Mouse (Mus musculus): ENCODE results near the gene Sost. TPM values are rescaled to one million over a fixed set of nuclear protein-coding genes. Genes with fewer than 3 reads are reported as not detected.

Gene Sost
- total RNA-seq, 4 experiments from 2014 or later, result not detected

DNA sequence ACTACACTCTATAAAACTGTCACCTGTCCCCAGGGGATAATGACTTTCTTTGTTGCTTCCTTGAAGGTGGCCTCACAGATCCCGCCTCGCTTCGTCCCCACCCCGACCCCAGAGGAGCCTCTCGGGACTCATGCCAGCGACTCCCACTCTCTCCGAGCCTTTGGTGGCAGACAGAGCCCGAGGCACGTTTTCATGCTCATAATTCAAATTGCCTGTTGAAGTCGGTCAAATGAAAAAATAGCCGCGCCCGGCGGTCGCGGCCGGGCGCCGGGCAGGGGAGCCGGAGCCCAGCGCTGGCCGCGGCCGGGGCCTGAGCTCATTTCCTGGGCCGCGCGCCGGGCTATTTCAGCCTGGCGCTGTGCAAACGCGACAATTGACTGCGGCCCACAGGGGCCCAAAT is 29.7 kb downstream of the Sost start:
- no peak for DNase-seq

DNA sequence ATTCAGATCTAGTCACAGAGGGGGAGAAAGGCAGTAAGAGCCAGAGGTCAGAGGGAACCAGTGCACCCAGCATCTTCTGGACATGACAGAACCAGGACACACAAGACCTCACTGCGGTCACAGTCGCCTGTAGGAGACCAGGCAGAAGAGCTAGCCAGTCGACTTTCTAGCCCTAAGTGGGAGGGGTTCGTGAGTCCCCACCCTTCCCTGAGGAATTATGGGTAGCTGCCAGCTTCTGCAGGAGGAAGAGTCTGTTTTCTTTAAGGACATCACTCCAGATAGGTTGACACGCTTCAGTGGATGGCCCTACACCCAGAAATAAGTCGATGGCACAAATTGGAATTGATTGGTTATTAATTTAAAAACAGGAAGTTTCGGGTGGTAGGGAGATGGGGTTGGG is 30.4 kb downstream of the Sost start:
- DNase-seq, result no peak

DNA sequence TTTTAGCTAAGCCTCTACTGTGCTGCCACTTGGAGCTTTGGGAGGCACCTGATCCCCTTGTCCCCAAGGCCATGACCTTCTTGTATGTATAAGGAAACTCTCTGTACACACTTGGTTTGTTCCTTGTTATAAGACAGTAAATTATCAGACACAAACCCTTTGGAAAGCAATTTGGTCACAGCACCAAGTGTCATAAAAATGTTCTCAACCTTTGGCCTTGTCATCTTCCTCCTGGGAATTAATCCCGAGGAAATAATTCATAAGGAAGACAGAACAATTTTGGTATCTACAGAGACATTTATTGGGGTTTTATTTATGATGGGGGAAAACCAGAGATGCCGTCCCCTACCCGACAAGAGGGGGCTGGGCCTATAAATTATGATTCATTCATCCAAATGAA is 31.1 kb downstream of the Sost start:
- no peak for DNase-seq

DNA sequence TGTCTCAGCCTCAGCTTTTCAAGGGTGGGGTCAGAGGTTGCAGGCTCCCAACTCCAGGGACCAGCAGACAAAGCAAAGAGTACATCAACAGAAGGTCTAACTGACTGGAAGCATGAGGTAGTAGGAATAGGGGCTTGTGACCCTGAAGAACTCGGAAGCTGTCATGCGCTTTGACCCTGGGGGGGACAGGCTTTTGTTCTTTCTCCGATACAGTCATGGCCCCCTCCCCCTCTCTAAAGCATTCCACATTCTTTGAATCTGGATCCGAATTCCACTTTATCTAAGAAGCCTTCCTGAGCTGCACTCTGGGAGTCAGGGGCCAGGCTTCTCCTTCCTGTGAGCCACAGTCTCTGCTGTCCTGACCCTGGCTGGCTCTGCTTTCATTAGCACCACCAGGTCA is 34.8 kb downstream of the Sost start:
- no peak for DNase-seq

DNA sequence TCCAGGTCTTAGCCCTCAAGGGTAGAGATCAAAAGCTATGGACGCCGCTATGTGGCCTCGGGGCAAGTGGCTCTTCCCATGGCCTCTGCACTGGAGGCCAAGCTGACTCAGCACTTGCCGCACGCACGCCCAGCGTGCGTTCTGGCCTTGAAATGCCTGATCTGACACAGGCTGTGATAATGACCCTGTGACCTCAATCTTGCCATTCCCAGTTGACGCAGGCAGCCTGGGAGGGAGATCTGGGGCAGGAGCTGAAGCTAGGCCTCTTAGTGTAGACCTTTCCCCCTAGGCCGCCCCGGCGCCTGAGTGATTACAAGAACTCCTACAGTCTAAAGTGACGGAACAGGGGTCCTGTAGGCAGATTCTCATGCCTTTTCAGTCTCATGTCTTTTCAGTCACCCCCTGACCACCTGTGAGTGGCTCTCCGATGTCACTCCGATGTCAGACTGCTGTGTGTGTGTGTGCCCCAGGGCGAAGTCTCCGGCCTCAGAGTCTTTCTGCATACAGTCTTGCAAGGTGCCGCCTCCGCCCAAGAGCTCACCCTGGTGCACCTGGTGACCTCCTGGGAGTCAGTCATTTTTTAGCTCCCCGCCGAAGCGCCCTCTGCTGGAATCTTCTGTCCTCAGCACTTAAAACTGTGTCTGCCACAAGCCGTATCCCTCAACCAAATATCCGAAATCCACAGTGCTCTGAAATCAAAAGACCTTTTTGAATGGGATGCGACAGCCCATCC is 38.6 kb downstream of the Sost start:
- peak; percentile 91 for DNase-seq

DNA sequence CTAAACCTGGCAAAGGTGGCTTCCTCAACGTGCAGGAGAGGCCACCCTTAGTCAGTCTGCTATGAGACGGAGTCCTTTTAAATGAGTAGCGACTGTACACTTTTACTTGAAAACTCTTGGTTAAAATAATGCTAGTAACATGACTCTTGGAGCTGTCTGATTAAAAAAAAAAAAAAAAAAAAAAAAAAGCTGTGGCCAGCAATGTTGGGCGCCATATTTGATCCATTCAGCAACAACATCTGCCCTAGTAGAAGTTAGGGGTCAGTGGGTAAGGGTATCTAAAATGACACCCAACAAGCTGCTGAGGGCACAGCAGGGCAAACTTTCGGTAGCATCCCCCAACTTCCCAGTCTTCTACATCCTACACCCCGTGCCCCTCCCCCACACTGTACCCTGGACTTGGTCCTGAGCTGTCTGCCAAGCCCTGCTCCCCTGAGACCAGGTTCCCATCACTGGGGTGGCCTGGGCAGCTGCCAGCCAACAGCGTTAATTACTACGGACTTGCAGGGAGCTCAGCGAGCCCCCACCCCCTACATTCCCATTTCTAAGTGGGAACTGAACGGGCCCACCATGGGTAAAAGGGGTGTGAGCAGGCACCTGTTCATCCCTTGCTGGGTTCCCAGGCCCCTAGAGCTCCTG is 39.7 kb downstream of the Sost start:
- DNase-seq, result no peak

DNA sequence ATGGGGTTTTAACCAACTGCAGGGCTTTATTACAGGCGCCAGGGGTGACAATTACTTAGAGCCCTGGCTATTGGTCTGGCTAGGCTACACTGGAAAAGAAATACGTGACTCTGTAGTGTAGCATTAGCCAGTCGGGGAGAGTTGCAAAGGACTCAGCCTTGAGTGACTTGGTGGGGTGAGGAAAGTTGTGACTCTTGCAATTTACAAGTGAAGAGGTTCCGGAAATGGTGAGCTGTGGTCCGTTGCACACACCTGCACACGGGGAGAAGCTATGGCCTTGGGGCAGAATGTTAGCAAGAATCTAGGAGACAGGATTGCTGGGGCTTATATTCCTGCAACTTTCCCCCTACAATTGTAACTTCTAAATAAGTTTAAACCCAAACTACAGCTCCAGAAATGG is 41.2 kb downstream of the Sost start:
- DNase-seq, result no peak

DNA sequence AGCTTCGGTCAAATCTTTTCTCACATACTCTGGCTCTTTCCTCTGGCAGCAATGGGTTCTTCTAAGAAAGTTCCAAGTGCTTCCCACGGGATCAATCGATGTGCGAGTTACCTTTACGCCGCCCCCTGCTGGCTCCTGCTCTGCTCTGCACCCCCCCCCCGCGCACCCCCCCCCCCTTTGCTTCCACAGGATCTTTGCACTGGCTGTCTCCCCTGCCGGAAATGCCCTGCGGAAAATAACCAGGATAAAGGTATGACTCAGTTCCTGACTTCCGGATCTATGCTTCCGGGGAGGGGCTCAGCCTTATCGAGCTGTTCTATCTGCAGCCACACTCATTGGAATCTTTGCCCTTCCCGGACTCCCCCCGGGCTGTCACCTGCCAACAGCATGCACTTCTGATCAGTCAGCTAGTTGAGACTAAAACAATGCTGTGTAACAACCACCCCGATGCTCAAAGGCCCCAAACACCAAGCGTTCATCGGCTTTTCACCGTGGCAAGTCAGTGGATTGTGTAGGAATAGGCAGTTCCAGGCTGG is 42.3 kb downstream of the Sost start:
- no peak for DNase-seq

DNA sequence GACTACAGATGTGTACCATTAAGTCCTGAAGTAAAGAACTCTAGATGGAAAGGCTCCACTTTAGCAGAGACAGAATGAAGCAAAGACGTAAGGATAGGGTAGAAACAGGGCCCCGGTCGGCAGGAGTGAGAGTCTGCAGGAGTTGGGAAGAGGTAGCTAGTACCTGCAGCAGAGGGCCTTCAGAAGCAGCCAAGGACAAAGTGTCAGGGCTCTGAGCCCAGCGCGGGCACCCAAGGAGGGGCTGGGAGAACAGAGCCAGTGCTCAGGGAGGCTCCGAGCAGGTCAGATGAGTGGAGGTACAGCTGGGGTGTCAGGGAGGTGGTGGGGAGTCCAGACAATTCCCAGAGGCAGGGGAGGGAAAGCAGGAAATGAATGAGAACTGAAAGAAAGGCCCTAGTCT is 42.8 kb downstream of the Sost start:
- no peak for DNase-seq

DNA sequence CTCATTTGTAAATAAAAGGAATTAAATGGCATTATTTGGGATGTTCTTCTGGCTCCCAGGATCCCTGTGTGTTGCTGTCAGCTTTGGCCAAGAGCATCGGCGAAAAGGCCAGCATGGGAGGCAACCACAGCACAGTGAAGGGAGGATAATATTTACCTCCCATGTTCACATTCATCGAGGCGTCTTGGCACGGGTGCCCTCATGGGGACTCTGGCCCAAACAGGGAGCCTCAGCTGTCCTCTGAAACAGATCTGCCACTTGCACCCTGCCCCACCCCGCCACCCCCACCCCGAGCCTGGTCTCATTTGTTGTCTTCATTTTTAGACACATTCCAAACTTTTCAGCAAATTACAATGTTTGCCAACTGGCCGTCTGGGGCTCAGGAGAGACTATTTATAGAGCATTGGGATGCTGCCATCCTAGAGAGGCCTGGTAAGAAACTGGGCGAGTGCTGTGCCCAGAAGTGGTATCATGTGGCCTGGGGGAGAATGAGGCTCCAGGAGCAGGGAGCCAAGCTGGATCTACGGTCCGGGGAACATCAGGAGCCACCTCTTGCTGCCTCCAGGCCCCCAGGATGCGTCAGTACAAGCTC is 45.4 kb downstream of the Sost start:
- no peak for DNase-seq

DNA sequence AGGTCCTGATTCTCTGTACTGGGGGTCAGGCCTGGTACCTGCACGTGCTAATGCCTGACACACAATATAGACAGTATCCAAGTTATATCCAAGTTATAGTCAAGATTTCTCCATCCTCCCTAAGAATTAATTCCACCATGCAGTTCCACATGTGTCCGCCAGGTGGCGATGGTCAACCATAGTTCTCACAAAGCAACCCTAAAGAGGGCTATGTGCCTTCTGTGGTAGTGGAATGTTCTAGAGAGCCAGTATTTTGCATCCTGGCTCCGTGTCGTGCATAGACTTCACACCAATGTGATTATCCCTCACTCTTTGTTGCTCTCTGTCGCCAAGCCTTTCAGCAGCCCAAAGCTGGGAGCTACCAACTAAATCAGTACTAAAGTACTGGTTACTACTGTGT is 47.2 kb downstream of the Sost start:
- DNase-seq, result peak; percentile 61

DNA sequence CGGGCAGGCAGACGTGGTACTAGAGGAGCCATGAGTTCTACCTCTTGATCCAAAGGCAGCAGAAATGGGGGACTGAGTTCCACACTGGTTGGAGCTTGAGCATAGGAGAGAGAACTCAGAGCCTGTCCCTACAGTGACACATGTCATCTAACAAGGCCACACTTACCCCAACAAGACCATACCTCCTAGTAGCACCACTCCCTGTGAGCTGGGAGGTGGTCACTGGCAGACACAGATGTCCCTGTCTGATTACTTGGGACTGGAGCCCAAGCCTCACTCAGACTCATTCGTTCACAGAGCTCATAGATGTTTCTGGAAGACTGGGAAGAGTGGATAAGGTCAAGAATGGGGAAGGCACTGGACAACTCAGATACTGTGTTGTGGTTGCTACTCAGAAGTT is 48.2 kb downstream of the Sost start:
- no peak for DNase-seq

DNA sequence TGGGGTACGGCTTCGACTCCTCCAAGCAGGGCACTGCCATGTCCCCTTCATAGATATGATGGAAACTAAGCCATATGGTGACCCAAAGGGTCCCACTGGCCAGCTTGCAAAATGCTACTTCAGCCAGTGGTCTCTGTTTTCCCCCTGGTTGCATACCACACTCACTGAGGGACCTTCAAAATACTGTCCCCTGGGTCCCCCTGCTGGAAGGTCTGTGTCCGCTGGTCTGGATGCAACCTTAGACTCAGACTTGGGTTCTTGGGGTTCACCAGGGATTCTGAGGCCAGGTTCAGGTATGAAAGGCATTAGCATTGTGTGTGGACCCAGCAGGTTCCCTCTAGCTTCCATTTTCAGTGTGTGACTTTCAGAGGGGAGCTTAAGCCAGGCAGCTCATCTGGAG is 50.0 kb downstream of the Sost start:
- no peak for DNase-seq

DNA sequence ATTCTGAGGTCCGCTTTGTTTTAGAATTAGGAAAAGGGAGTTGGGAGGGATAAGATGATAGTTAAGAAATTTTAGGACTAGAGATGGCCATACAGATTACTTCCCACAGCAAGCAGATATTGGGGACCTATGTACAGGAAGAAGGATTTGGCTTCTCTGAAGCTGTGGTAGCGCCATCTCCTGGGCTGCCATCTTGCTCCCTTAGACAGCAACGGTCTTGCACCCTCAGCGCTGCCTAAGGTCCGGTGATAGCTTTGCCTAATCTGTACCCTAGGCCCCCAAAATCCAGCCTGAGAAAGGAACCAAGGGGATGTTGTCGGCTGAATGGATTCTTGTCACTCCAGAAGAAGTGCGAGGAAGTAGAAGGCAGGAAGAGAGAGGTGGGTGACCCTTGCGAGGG is 53.2 kb downstream of the Sost start:
- no peak for DNase-seq

Other genes with a start within 250 kb of the Sost start
- gene Dhx8, start 234.1 kb downstream of the Sost start, total RNA-seq (2022), result 10 to 100 TPM; 25.0 to 30.3 (median 28.0) TPM
- 1 to 10 TPM in 3 of 4 experiments, under 1 TPM in 1; 0.80 to 1.9 (median 1.4) TPM for gene Etv4, start 181.6 kb downstream of the Sost start, total RNA-seq (2022)
- gene Meox1, start 72.6 kb downstream of the Sost start, total RNA-seq (2022), result 1 to 10 TPM; 1.9 to 6.5 (median 4.1) TPM
- not detected for gene Cfap97d1, start 17.3 kb upstream of the Sost start, total RNA-seq (2022)
- 100 to 1,000 TPM; 110 to 201 (median 145) TPM for gene Dusp3, start 20.0 kb upstream of the Sost start, total RNA-seq (2022)
- gene Mpp3, start 61.4 kb upstream of the Sost start, total RNA-seq (2022), result 10 to 100 TPM; 14.5 to 75.4 (median 38.7) TPM
- 10 to 100 TPM; 40.5 to 84.1 (median 56.3) TPM for gene Cd300lg, start 74.5 kb upstream of the Sost start, total RNA-seq (2022)
- gene Mpp2, start 121.5 kb upstream of the Sost start, total RNA-seq (2022), result 10 to 100 TPM; 12.6 to 29.0 (median 15.2) TPM
- gene Ppy, start 134.3 kb upstream of the Sost start, total RNA-seq (2022), result not detected
- not detected for gene Pyy, start 140.8 kb upstream of the Sost start, total RNA-seq (2022)
- gene Nags, start 178.5 kb upstream of the Sost start, total RNA-seq (2022), result 1 to 10 TPM in 2 of 4 experiments, under 1 TPM in 2; 0.20 to 3.0 (median 1.6) TPM
- gene Tmem101, start 189.4 kb upstream of the Sost start, total RNA-seq (2022), result 10 to 100 TPM; 18.0 to 21.8 (median 19.7) TPM
- 10 to 100 TPM; 67.2 to 86.9 (median 81.0) TPM for gene Lsm12, start 218.3 kb upstream of the Sost start, total RNA-seq (2022)
- gene G6pc3, start 222.6 kb upstream of the Sost start, total RNA-seq (2022), result 100 to 1,000 TPM; 143 to 173 (median 158) TPM

Measured in adrenal gland, adult 8-10 months (tissue).